Mouse (Mus musculus): ENCODE measurements around the gene Sh3pxd2b. TPM values are rescaled to one million over a fixed set of nuclear protein-coding genes. Genes with fewer than 3 reads are reported as not detected.
A peak's percentile ranks its signal among the peaks of the same experiment; 100 is the strongest.

Gene Sh3pxd2b
- polyA plus RNA-seq, 1 experiment, result 8.7 TPM

DNA sequence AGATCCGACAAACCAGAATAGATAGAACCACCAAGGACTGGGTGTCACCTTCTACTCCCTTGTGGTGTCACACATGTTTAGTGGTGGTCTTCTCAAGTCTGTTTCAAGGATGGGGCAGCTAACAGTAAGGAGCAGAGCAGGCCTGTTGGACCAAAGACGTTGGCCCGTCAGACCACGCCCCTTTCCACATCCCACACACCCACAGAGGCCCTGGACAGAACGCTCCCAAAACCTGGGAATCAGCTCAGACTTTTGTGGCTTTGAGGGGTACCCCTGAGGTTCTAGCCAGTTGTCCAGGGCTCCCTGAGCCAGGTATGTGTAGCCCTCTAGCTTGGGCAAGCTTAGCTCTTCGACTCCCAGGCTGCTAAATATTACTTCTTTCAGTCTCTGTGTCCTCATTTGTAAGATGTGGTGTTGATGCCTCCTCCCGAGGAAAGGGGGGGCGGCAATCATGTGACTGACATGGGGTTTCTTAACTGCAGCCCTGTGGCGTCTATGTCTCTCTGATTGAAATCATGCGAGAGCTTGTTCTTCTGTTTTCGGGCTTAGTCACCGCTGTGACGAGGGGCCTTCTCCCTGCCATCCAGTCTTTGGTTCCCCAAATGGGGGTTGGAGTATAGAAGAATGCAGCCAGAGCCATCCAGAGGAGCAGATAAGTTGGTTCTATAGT is 1.8 kb downstream of the Sh3pxd2b start:
- no peak overlapping the region for H3K27ac ChIP-seq (ENCODE audit: insufficient read depth, low read length)
- peaks cover 7% of the 10 kb centered on the region for H3K4me1 ChIP-seq (ENCODE audit: control insufficient read depth, insufficient read depth, low read length)
- H3K4me3 ChIP-seq (ENCODE audit: insufficient read depth, low read length), result no peak overlapping the region
- TF ChIP-seq POLR2A (IDR thresholded peaks at IDR 0.05; ENCODE audit: extremely low read depth, insufficient read depth, low read length) (no peak), CTCF (IDR thresholded peaks at IDR 0.05; ENCODE audit: extremely low read depth, insufficient read depth, low read length) (no peak)

DNA sequence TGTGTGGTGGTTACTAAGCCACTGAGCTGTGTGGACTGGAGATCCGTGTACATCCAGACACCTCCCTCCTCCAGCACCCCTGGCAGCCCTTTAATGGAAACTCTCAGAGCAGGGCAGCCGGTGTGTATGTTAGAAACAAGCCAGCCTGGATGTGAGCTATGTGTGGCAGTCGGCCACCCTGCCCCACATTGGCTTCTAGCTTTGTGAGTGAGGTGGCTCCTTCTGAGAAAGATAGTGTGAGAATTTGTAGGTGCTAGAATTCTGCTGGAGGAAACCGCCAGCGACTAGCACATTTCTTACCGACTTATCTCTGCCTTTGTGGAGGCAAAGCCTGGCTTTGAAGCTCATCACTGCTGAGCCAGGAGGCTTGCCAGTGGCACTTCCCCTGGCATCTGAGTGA is 5.3 kb downstream of the Sh3pxd2b start:
- H3K4me3 ChIP-seq (ENCODE audit: insufficient read depth, low read length), result no peak overlapping the region
- H3K4me1 ChIP-seq (ENCODE audit: control insufficient read depth, insufficient read depth, low read length), result peaks cover 13% of the 10 kb centered on the region
- H3K27ac ChIP-seq (ENCODE audit: insufficient read depth, low read length), result no peak overlapping the region
- no peak for TF ChIP-seq POLR2A (IDR thresholded peaks at IDR 0.05; ENCODE audit: extremely low read depth, insufficient read depth, low read length)

DNA sequence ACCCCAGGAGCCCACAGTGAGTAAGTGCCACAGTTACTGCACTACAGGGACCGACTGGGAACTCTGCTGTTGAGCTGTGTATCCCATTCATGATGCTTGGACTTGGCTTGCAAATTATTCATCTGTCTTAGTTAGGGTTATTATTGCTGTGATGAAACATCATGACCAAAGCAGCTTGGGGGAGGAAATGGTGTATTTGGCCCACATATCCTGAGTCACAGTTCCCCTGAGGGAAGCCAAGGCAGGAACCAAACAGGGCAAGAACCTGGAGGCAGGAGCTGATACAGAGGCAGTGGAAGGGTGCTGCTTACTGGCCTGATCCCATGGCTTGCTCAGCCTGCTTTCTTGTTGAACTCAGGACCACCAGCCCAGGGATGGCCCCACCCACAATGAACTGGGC is 7.8 kb downstream of the Sh3pxd2b start:
- TF ChIP-seq CTCF (IDR thresholded peaks at IDR 0.05; ENCODE audit: extremely low read depth, insufficient read depth, low read length) (no peak), POLR2A (IDR thresholded peaks at IDR 0.05; ENCODE audit: extremely low read depth, insufficient read depth, low read length) (no peak)
- Histone ChIP-seq H3K4me3 (ENCODE audit: insufficient read depth, low read length) (no peak overlapping the region), H3K4me1 (ENCODE audit: control insufficient read depth, insufficient read depth, low read length) (peaks cover 12% of the 10 kb centered on the region), H3K27ac (ENCODE audit: insufficient read depth, low read length) (no peak overlapping the region)

DNA sequence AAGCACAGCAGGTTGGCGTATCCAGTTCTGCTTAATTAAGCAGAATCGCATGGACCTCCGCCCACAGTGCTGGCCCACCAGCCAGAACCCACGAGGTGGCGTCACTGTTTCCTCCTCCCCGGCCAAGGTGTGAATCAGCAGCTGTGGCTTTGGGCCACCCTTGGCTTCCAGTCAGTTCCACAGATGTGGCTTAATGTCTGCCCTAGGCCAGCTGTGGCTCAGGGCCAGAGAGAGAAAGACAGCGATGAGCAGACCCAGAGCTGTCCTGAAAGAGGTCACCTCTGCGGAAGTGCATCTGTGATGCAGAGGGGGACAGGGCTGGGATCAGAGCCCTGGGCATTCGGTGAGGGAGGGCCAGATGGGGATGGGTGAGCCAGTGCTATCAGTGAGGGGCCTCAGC is 10.1 kb downstream of the Sh3pxd2b start:
- Histone ChIP-seq H3K4me1 (ENCODE audit: control insufficient read depth, insufficient read depth, low read length) (peaks cover 12% of the 10 kb centered on the region), H3K4me3 (ENCODE audit: insufficient read depth, low read length) (no peak overlapping the region), H3K27ac (ENCODE audit: insufficient read depth, low read length) (no peak overlapping the region)
- TF ChIP-seq CTCF (IDR thresholded peaks at IDR 0.05; ENCODE audit: extremely low read depth, insufficient read depth, low read length) (no peak), POLR2A (IDR thresholded peaks at IDR 0.05; ENCODE audit: extremely low read depth, insufficient read depth, low read length) (no peak)

DNA sequence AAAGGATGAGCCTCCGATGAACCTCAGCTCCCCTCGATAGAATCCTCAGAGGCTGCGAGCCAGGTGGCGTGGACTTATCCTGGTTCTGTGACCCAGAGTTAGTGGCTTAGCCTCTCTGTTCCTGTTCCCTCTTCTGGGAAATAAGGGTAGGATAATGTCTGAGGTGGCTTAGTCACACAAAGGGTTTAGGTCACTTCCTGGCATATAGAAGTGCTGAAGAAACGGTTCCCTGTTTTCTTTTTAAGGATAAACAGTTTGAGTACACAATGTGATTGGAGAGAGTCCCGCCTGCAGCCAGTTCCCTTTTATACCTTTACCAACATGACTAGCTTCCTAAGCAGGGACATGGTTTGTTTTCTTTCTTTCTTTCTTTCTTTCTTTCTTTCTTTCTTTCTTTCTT is 10.8 kb downstream of the Sh3pxd2b start:
- H3K4me3 ChIP-seq (ENCODE audit: insufficient read depth, low read length), result no peak overlapping the region
- peaks cover 9% of the 10 kb centered on the region; the same call in 1 of the 2 replicates for H3K4me1 ChIP-seq (ENCODE audit: control insufficient read depth, insufficient read depth, low read length)
- no peak overlapping the region for H3K27ac ChIP-seq (ENCODE audit: insufficient read depth, low read length)
- TF ChIP-seq POLR2A (IDR thresholded peaks at IDR 0.05; ENCODE audit: extremely low read depth, insufficient read depth, low read length), result no peak
- no peak for TF ChIP-seq CTCF (IDR thresholded peaks at IDR 0.05; ENCODE audit: extremely low read depth, insufficient read depth, low read length)

DNA sequence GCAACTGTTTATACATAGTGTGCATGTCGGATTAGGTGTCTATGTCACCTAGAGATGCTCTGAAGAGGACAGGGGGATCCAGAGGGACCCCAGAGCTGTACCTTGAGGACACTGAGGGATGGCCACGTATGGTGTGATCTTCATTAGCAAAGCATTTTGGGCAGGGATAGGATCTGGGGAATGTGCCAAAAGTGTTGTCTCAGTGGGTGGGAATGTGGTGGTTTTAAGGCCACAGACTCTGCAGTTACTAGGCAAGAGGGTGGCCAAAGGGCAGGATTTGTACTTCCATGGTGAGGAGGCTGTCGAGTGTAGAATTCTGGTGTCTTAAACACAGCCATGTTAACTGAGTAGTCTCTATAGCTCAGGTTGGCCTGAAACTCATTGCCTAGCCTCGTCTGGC is 11.9 kb downstream of the Sh3pxd2b start:
- no peak overlapping the region for H3K4me3 ChIP-seq (ENCODE audit: insufficient read depth, low read length)
- H3K4me1 ChIP-seq (ENCODE audit: control insufficient read depth, insufficient read depth, low read length), result peaks cover 5% of the 10 kb centered on the region; the same call in 1 of the 2 replicates
- H3K27ac ChIP-seq (ENCODE audit: insufficient read depth, low read length), result no peak overlapping the region
- TF ChIP-seq POLR2A (IDR thresholded peaks at IDR 0.05; ENCODE audit: extremely low read depth, insufficient read depth, low read length) (no peak), CTCF (IDR thresholded peaks at IDR 0.05; ENCODE audit: extremely low read depth, insufficient read depth, low read length) (no peak)

DNA sequence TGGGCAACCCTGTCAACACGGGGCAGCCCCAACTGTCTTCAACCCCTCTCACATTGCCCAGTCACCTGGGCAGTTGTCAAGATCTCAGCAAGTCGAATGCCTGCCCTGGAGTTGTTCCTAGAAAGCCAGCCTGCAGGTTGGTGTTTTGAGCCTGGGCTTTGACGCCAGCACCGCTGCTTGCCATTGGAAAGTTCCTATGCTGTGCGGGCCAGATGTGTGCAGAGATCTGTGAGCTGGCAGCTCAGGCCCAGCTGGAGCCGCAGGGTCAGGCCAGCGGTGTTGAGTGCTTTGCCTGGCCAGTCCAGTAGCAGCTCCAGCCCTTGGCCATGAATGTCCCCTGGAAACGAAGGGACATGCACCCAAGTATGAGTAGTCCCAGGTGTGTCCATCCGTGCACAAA is 14.2 kb downstream of the Sh3pxd2b start:
- Histone ChIP-seq H3K27ac (ENCODE audit: insufficient read depth, low read length) (no peak overlapping the region), H3K4me3 (ENCODE audit: insufficient read depth, low read length) (no peak overlapping the region), H3K4me1 (ENCODE audit: control insufficient read depth, insufficient read depth, low read length) (peaks cover 3% of the 10 kb centered on the region; the same call in 1 of the 2 replicates)
- TF ChIP-seq CTCF (IDR thresholded peaks at IDR 0.05; ENCODE audit: extremely low read depth, insufficient read depth, low read length), result no peak
- no peak for TF ChIP-seq POLR2A (IDR thresholded peaks at IDR 0.05; ENCODE audit: extremely low read depth, insufficient read depth, low read length)

DNA sequence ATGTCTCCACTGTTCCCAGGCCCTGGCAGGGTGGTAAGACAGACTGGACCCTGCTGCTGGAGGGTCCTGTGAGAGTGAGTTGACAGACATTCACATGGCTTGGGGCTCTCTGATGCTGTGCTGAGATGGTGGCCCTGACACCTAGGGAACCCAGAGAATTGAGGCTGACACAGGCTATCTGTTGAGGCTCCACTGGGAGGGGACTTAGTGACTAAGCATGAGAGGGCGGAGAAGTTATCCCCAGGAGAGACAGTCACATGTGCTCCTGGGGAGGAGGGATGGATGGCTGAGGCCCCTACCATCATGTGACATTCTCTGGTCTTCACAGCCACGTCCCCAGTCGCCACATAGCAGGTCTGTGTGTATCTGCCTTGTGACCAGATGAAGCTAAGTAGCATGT is 15.6 kb downstream of the Sh3pxd2b start:
- H3K27ac ChIP-seq (ENCODE audit: insufficient read depth, low read length), result no peak overlapping the region
- TF ChIP-seq POLR2A (IDR thresholded peaks at IDR 0.05; ENCODE audit: extremely low read depth, insufficient read depth, low read length), result no peak
- TF ChIP-seq CTCF (IDR thresholded peaks at IDR 0.05; ENCODE audit: extremely low read depth, insufficient read depth, low read length), result no peak
- H3K4me1 ChIP-seq (ENCODE audit: control insufficient read depth, insufficient read depth, low read length), result no peaks in the 10 kb centered on the region
- H3K4me3 ChIP-seq (ENCODE audit: insufficient read depth, low read length), result no peak overlapping the region

DNA sequence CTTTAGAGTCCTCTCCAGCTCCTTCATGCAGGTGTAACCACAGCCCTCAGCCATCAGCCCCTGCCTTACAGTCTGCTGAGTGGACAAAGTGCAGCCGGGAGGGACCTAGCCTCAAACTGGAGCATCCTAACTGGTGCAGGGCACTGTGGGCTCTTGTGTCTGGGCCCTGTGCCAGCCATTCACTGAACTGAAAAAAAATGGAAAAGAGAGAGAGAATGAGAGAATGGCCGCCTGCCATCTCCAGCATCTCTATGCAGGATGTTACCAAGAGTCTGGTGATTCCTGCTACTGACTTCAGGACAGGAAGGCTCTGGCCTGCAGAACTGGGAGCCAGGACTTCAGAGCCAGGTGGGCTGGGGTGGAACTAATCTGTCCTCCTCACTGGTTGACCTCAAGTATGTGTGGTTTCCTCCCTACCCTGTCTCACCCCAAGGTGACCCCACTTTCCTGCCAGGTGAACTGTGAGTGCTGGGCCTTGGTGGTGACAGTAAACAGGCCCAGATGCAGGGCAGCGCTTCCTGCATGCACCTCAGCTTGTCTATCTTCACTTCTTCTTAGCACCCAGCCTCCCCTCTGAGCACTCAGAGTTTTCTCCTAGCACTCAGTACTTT is 16.1 kb downstream of the Sh3pxd2b start:
- Histone ChIP-seq H3K27ac (ENCODE audit: insufficient read depth, low read length) (peak overlapping the region; percentile 6; the same call in 1 of the 2 replicates), H3K4me3 (ENCODE audit: insufficient read depth, low read length) (no peak overlapping the region), H3K4me1 (ENCODE audit: control insufficient read depth, insufficient read depth, low read length) (no peaks in the 10 kb centered on the region)
- TF ChIP-seq POLR2A (IDR thresholded peaks at IDR 0.05; ENCODE audit: extremely low read depth, insufficient read depth, low read length), result no peak
- no peak for TF ChIP-seq CTCF (IDR thresholded peaks at IDR 0.05; ENCODE audit: extremely low read depth, insufficient read depth, low read length)

DNA sequence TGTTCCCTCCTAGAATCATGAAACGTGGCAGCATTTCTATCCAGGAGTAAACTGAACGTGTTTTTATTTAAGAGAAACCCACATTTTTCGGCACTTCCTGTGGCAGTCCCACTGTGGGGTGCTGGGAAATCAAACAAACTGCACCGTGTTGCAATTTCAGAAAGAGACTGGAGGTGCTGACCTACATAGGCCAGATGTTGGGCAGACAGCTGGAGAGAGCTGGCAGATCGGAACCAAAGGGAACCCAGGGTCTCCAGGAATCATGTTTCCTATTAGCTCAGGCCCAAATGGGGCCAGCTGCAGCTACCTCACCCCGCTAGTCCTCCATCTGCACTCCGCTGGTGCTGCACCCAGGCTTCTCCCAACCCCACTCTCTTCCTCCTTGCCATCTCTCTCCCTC is 16.8 kb downstream of the Sh3pxd2b start:
- no peak overlapping the region for H3K4me3 ChIP-seq (ENCODE audit: insufficient read depth, low read length)
- H3K4me1 ChIP-seq (ENCODE audit: control insufficient read depth, insufficient read depth, low read length), result no peaks in the 10 kb centered on the region
- no peak for TF ChIP-seq CTCF (IDR thresholded peaks at IDR 0.05; ENCODE audit: extremely low read depth, insufficient read depth, low read length)
- no peak for TF ChIP-seq POLR2A (IDR thresholded peaks at IDR 0.05; ENCODE audit: extremely low read depth, insufficient read depth, low read length)
- H3K27ac ChIP-seq (ENCODE audit: insufficient read depth, low read length), result no peak overlapping the region

Data from cortical plate, adult 2 months (tissue).